Mouse (Mus musculus) heart, postnatal 14 days (tissue): ENCODE results near the gene Mvp. TPM values are rescaled to one million over a fixed set of nuclear protein-coding genes. Genes with fewer than 3 reads are reported as not detected.

Experiments
- DNase-seq, 2 experiments: peaks; one replicate each; pipeline ENCODE4 v3.0.0; 2021 to 2022
- intact Hi-C: fragments of 180-260 bp; cut with DNase I; formaldehyde crosslinking; loops from one replicate; pipeline ENCODE4 v1.15.1; 2025
- total RNA-seq, 2 experiments: library from RNA; stranded (reverse); gene quantifications; 2 replicates each; pipeline ENCODE4 v1.2.3; 2021

Gene Mvp
- total RNA-seq, 2 experiments from 2014 or later, result 44.6 to 45.9 TPM

GRCm38 (mm10) chr7:127020491-127020890, 6.1 kb upstream of the Mvp start:
- DNase-seq, result no peak
- intact Hi-C loops, result no loop called here

- no peak for DNase-seq
- intact Hi-C loops, result no loop called here
Measured at GRCm38 (mm10) chr7:127020031-127020430, 5.6 kb upstream of the Mvp start.

- no peak for DNase-seq
Measured at GRCm38 (mm10) chr7:127019306-127019960, 5.0 kb upstream of the Mvp start.

GRCm38 (mm10) chr7:127018416-127019305, 4.2 kb upstream of the Mvp start:
- intact Hi-C loops, result loop anchor here (10.0 kb wide), 1 partner anchor 86 kb away; no protein-coding TSS in a partner anchor
- DNase-seq, result no peak

More at GRCm38 (mm10) chr7:127019306-127019960, 5.0 kb upstream of the Mvp start:
- intact Hi-C loops, result loop anchor here (10.0 kb wide), 1 partner anchor 85 kb away; no protein-coding TSS in a partner anchor

- DNase-seq, result no peak
- intact Hi-C loops, result loop anchor here (10.0 kb wide), 1 partner anchor 87 kb away; no protein-coding TSS in a partner anchor
Measured at GRCm38 (mm10) chr7:127017950-127018345, 3.5 kb upstream of the Mvp start.

- intact Hi-C loops, result loop anchor here (10.0 kb wide), 1 partner anchor 88 kb away; no protein-coding TSS in a partner anchor
- peak; percentile 95 to 96 for DNase-seq
Measured at GRCm38 (mm10) chr7:127016971-127017949, 2.8 kb upstream of the Mvp start, which contains the start of gene Pagr1a. Gene Pagr1a (minus strand): TSS chr7:127017352.

- DNase-seq, result no peak
- intact Hi-C loops, result loop anchor here (10.0 kb wide), 1 partner anchor 88 kb away; no protein-coding TSS in a partner anchor
Measured at GRCm38 (mm10) chr7:127016486-127016938, 2.1 kb upstream of the Mvp start.

GRCm38 (mm10) chr7:127016481-127016485, 1.9 kb upstream of the Mvp start, which contains the start of gene Pagr1b:
Gene Pagr1b (minus strand): TSS chr7:127016484.
- intact Hi-C loops, result loop anchor here (10.0 kb wide), 1 partner anchor 89 kb away; no protein-coding TSS in a partner anchor
- no peak for DNase-seq

GRCm38 (mm10) chr7:127016081-127016480, 1.7 kb upstream of the Mvp start:
- intact Hi-C loops, result loop anchor here (10.0 kb wide), 1 partner anchor 89 kb away; no protein-coding TSS in a partner anchor
- no peak for DNase-seq

- intact Hi-C loops, result loop anchor here (2.0 to 10.0 kb wide), 2 partner anchors 38 to 90 kb away; partner anchors contain the start of gene Cdiptos
- DNase-seq, result no peak
Measured at GRCm38 (mm10) chr7:127014993-127015392, 572 bp upstream of the Mvp start.

- DNase-seq, result no peak
- intact Hi-C loops, result loop anchor here (10.0 kb wide), 1 partner anchor 91 kb away; no protein-coding TSS in a partner anchor
Measured at GRCm38 (mm10) chr7:127013385-127013784, 1.0 kb downstream of the Mvp start.

GRCm38 (mm10) chr7:127012845-127013244, 1.6 kb downstream of the Mvp start:
- intact Hi-C loops, result loop anchor here (10.0 kb wide), 1 partner anchor 92 kb away; no protein-coding TSS in a partner anchor
- DNase-seq, result no peak

- intact Hi-C loops, result loop anchor here (10.0 kb wide), 1 partner anchor 92 kb away; no protein-coding TSS in a partner anchor
Measured at GRCm38 (mm10) chr7:127012374-127012773, 2.0 kb downstream of the Mvp start.

GRCm38 (mm10) chr7:127011717-127012116, 2.7 kb downstream of the Mvp start:
- intact Hi-C loops, result loop anchor here (10.0 kb wide), 1 partner anchor 93 kb away; no protein-coding TSS in a partner anchor
- no peak for DNase-seq

More at GRCm38 (mm10) chr7:127012374-127012773, 2.0 kb downstream of the Mvp start:
- DNase-seq, result no peak

GRCm38 (mm10) chr7:127011051-127011450, 3.4 kb downstream of the Mvp start:
- intact Hi-C loops, result loop anchor here (10.0 kb wide), 1 partner anchor 94 kb away; no protein-coding TSS in a partner anchor
- DNase-seq, result no peak

- intact Hi-C loops, result loop anchor here (10.0 kb wide), 1 partner anchor 95 kb away; no protein-coding TSS in a partner anchor
- no peak for DNase-seq
Measured at GRCm38 (mm10) chr7:127009307-127010085, 4.9 kb downstream of the Mvp start.

GRCm38 (mm10) chr7:127008239-127009019, 6.0 kb downstream of the Mvp start:
- peak; percentile 80 to 83 for DNase-seq
- intact Hi-C loops, result no loop called here

GRCm38 (mm10) chr7:127007313-127008024, 7.0 kb downstream of the Mvp start:
- DNase-seq, result no peak
- intact Hi-C loops, result no loop called here
